20 mouse cellular contexts compared by ENCODE assay signal in genomic region chr12:85930713-85931112, GRCm38 (mm10).
DNase-seq lines count a peak whose midpoint lies in the region; ATAC-seq and TF ChIP-seq lines count a peak whose summit lies in the region.
"Had no signal": no experiment of that assay in that cellular context is flagged by ENCODE, and none has a peak within 500 bp of the region (broad histone marks: within the 10 kb centered on the region; RNA-seq: fewer than 3 reads in every experiment).

No protein-coding gene starts in this region.

- no peak for TF ChIP-seq POLR2A in thymus, adult 2 months (IDR thresholded peaks at IDR 0.05; ENCODE audit: control insufficient read depth, extremely low read depth, insufficient read depth, low read length, poor library complexity)

- no peak overlapping the region for H3K27ac ChIP-seq in kidney, postnatal 0 days
- no peak overlapping the region for H3K27ac ChIP-seq in thymus, adult 2 months (ENCODE audit: control insufficient read depth, insufficient read depth, low read length)
- H3K27ac ChIP-seq: midbrain, embryonic 12.5 days had no signal

- peak; percentile 40; the same call in 1 of the 2 replicates for TF ChIP-seq CTCF in kidney, postnatal 0 days (IDR thresholded peaks at IDR 0.05; ENCODE audit: low read depth)
- TF ChIP-seq CTCF in Patski (IDR thresholded peaks at IDR 0.05): peak; percentile 34
- TF ChIP-seq CTCF in thymus, adult 2 months (IDR thresholded peaks at IDR 0.05; ENCODE audit: borderline replicate concordance, control insufficient read depth, extremely low read depth, insufficient read depth, low read length, poor library complexity): no peak

- DNase-seq in cerebellum, postnatal 14 days: peak; percentile 18 to 32
- no peak for DNase-seq in cerebellum, adult 11 months
- DNase-seq in kidney, postnatal 0 days (ENCODE audit: low spot score): no peak
- DNase-seq in kidney, postnatal 10 days: no peak
- DNase-seq in 3T3-L1 (ENCODE audit: low read depth, low spot score): peak; percentile 13
- DNase-seq in Patski (ENCODE audit: low read depth, low spot score): no peak
- DNase-seq in thymus, postnatal 14 days: no peak
- DNase-seq in thymus, adult 2 months: no peak
- DNase-seq: adrenal gland, adult 8-10 months; heart, postnatal 4 days; kidney, adult 2 months; kidney, postnatal 36 days; lung, embryonic 14.5 days; spleen, adult 18-20 months; thymus, postnatal 25 days had no signal

- no peak overlapping the region for H3K4me2 ChIP-seq in kidney, postnatal 0 days (ENCODE audit: low read length)
- H3K4me2 ChIP-seq: heart, embryonic 13.5 days; limb, embryonic 15.5 days; lung, embryonic 14.5 days; midbrain, embryonic 12.5 days; stomach, embryonic 15.5 days had no signal

- H3K27me3 ChIP-seq in kidney, postnatal 0 days (ENCODE audit: insufficient read depth, low read length): no peaks in the 10 kb centered on the region
- no peaks in the 10 kb centered on the region for H3K27me3 ChIP-seq in Patski
- no peaks in the 10 kb centered on the region for H3K27me3 ChIP-seq in thymus, adult 2 months (ENCODE audit: control insufficient read depth, insufficient read depth, low read length)
- H3K27me3 ChIP-seq: heart, embryonic 13.5 days; limb, embryonic 15.5 days; midbrain, embryonic 12.5 days; stomach, embryonic 15.5 days had no signal

- no peaks in the 10 kb centered on the region; the same call in 1 of the 2 replicates for H3K9me3 ChIP-seq in kidney, postnatal 0 days (replicated peaks; ENCODE audit: low read length)
- H3K9me3 ChIP-seq: limb, embryonic 15.5 days; midbrain, embryonic 12.5 days; stomach, embryonic 15.5 days had no signal

- H3K9ac ChIP-seq in kidney, postnatal 0 days (ENCODE audit: low read depth, low read length): no peak overlapping the region
- H3K9ac ChIP-seq: heart, embryonic 13.5 days; limb, embryonic 15.5 days; lung, embryonic 14.5 days; midbrain, embryonic 12.5 days; stomach, embryonic 15.5 days had no signal

- H3K36me3 ChIP-seq in kidney, postnatal 0 days (ENCODE audit: insufficient read depth, low read length): peaks cover 15% of the 10 kb centered on the region; the same call in 1 of the 2 replicates
- peaks cover 19% of the 10 kb centered on the region for H3K36me3 ChIP-seq in thymus, adult 2 months (ENCODE audit: control insufficient read depth, insufficient read depth, low read length)

- 72% methylated on average over 3 of the region's 3 CpGs for WGBS in kidney, postnatal 0 days
- 93% methylated on average over 3 of the region's 3 CpGs for WGBS in thymus, adult 2 months

- POLR2A ChIA-PET in Patski (lab: Charles Lee): no interaction called here

- CTCF ChIA-PET in Patski (lab: Charles Lee): interaction anchor here (0.7 to 2.9 kb wide), 4 partner anchors 10 to 150 kb away, joined by 3 to 10 read pairs (median 4); no protein-coding TSS in a partner anchor

- ATAC-seq in kidney, postnatal 0 days (replicated peaks; ENCODE audit: low FRiP score, low read depth): no peak
- no peak for ATAC-seq in Patski

- in situ Hi-C loops in Patski (cut with MboI; ENCODE audit: low pct_unique_long_range_greater_than_20kb): no loop called here

- no peaks in the 10 kb centered on the region for H3K4me1 ChIP-seq in kidney, postnatal 0 days (replicated peaks; ENCODE audit: insufficient read depth, low read length)
- H3K4me1 ChIP-seq in thymus, adult 2 months (replicated peaks; ENCODE audit: control insufficient read depth, insufficient read depth, low read length): no peaks in the 10 kb centered on the region
- H3K4me1 ChIP-seq: midbrain, embryonic 12.5 days; stomach, embryonic 15.5 days had no signal

- no peak overlapping the region for H3K4me3 ChIP-seq in kidney, postnatal 0 days (replicated peaks; ENCODE audit: low read depth, low read length)
- no peak overlapping the region for H3K4me3 ChIP-seq in thymus, adult 2 months (ENCODE audit: control insufficient read depth, insufficient read depth, low read length)
- H3K4me3 ChIP-seq: erythroblast, embryonic 14.5 days; heart, embryonic 13.5 days; limb, embryonic 15.5 days; midbrain, embryonic 12.5 days; stomach, embryonic 15.5 days had no signal

Comparison
In these comparisons a context has a peak if more than half of its experiments do, and no peak if none do; other contexts are left out.
1. DNase-seq: peak in cerebellum, postnatal 14 days (2 of 2) and 3T3-L1 (single experiment); none in cerebellum, adult 11 months (single experiment), kidney, postnatal 0 days (single experiment), kidney, postnatal 10 days (single experiment), Patski (single experiment), thymus, postnatal 14 days (single experiment) and thymus, adult 2 months (single experiment).